In the genomic region with DNA sequence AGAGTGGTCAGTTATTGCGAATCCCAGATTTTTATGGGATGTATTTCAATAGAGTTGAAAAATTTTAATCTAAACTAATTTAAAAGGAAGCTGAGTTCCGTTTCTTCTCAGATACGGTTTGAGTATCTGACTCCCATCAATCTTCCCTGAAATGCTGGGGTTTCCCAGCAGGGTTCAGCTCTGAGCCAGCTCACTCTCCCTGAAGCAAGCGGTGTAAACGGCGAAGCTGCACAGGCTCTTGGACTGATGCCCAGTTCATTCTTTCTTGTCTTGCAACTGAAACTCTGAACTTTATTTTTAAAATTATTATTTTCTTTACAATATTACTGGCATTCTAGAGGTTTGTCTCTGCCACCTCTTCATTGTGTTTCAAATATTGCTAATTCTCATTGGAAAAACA, we compare ENCODE assay signal across 18 mouse cellular contexts. TPM values are rescaled to one million over a fixed set of nuclear protein-coding genes. Genes with fewer than 3 reads are reported as not detected.
DNase-seq lines count a peak whose midpoint lies in the region; ATAC-seq and TF ChIP-seq lines count a peak whose summit lies in the region.
"Had no signal": no experiment of that assay in that cellular context is flagged by ENCODE, and none has a peak within 500 bp of the region (broad histone marks: within the 10 kb centered on the region; RNA-seq: fewer than 3 reads in every experiment).

No protein-coding gene starts in this region.

- no peaks in the 10 kb centered on the region for H3K9me3 ChIP-seq in forebrain, postnatal 0 days (ENCODE audit: low read length)
- H3K9me3 ChIP-seq in forebrain, embryonic 12.5 days = no peaks in the 10 kb centered on the region
- no peaks in the 10 kb centered on the region for H3K9me3 ChIP-seq in limb, embryonic 14.5 days (ENCODE audit: control insufficient read depth, low read length)
- no peaks in the 10 kb centered on the region for H3K9me3 ChIP-seq in limb, embryonic 10.5 days (replicated peaks)
- H3K9me3 ChIP-seq: neural tube, embryonic 15.5 days had no signal

- ATAC-seq in forebrain, postnatal 0 days = no peak
- ATAC-seq in forebrain, embryonic 12.5 days (ENCODE audit: low FRiP score) = no peak
- ATAC-seq in limb, embryonic 14.5 days (ENCODE audit: low FRiP score, low read depth) = no peak
- ATAC-seq in granulocyte monocyte progenitor cell, adult 5-6 weeks (replicated peaks; ENCODE audit: poor library complexity, severe bottlenecking) = no peak
- ATAC-seq: hindbrain, embryonic 16.5 days had no signal

- no peak for TF ChIP-seq POLR2A in limb, embryonic 14.5 days (IDR thresholded peaks at IDR 0.05; ENCODE audit: borderline replicate concordance, extremely low read depth, insufficient read depth, insufficient read length)

- peak; percentile 32 for DNase-seq in forebrain, postnatal 0 days
- DNase-seq in limb, embryonic 14.5 days (ENCODE audit: low spot score) = peak; percentile 64
- no peak for DNase-seq in limb, embryonic 10.5 days (ENCODE audit: low spot score)
- peak; percentile 14 for DNase-seq in NIH3T3 (ENCODE audit: low read depth)
- peak; percentile 47 to 51 for DNase-seq in adrenal gland, postnatal 36 days
- DNase-seq in layer of hippocampus, adult 11-12 months (ENCODE audit: low spot score) = no peak
- DNase-seq: cerebellum, postnatal 25 days; layer of hippocampus, adult 9-11 months; thymus, adult 18-20 months had no signal

- no peak overlapping the region for H3K4me2 ChIP-seq in forebrain, postnatal 0 days (ENCODE audit: low read depth)
- H3K4me2 ChIP-seq in forebrain, embryonic 12.5 days = no peak overlapping the region
- H3K4me2 ChIP-seq in limb, embryonic 14.5 days (replicated peaks; ENCODE audit: low read depth, low read length, severe bottlenecking) = no peak overlapping the region
- H3K4me2 ChIP-seq: midbrain, embryonic 12.5 days; neural tube, embryonic 15.5 days had no signal

- no peak overlapping the region for H3K4me3 ChIP-seq in forebrain, postnatal 0 days (ENCODE audit: low read depth, low read length)
- H3K4me3 ChIP-seq in forebrain, embryonic 12.5 days (replicated peaks) = no peak overlapping the region
- no peak overlapping the region for H3K4me3 ChIP-seq in limb, embryonic 14.5 days (replicated peaks; ENCODE audit: low read length)
- H3K4me3 ChIP-seq in limb, embryonic 10.5 days = no peak overlapping the region
- H3K4me3 ChIP-seq: midbrain, embryonic 12.5 days; neural tube, embryonic 15.5 days had no signal

- 0 out of 2 replicates have a peak, but pooled peaks have one; percentile 3 for TF ChIP-seq CTCF in forebrain, postnatal 0 days (IDR thresholded peaks at IDR 0.05; ENCODE audit: low read depth)

- 26% methylated on average over 6 of the region's 6 CpGs for whole genome bisulfite sequencing in forebrain, postnatal 0 days
- WGBS in forebrain, embryonic 12.5 days = 67% methylated on average over 6 of the region's 6 CpGs
- 30% methylated on average over 6 of the region's 6 CpGs for WGBS in limb, embryonic 14.5 days
- WGBS in limb, embryonic 10.5 days = 75% methylated on average over 6 of the region's 6 CpGs

- H3K4me1 ChIP-seq in forebrain, postnatal 0 days (ENCODE audit: insufficient read depth) = no peaks in the 10 kb centered on the region
- H3K4me1 ChIP-seq in forebrain, embryonic 12.5 days = no peaks in the 10 kb centered on the region
- no peaks in the 10 kb centered on the region for H3K4me1 ChIP-seq in limb, embryonic 14.5 days (ENCODE audit: control insufficient read depth, insufficient read depth, low read length)
- no peaks in the 10 kb centered on the region for H3K4me1 ChIP-seq in limb, embryonic 10.5 days
- H3K4me1 ChIP-seq: midbrain, embryonic 12.5 days had no signal

- no peaks in the 10 kb centered on the region for H3K27me3 ChIP-seq in forebrain, postnatal 0 days (ENCODE audit: insufficient read depth, low read length)
- H3K27me3 ChIP-seq in forebrain, embryonic 12.5 days = no peaks in the 10 kb centered on the region
- H3K27me3 ChIP-seq in limb, embryonic 14.5 days (ENCODE audit: control insufficient read depth, insufficient read depth, low read length) = no peaks in the 10 kb centered on the region
- no peaks in the 10 kb centered on the region for H3K27me3 ChIP-seq in limb, embryonic 10.5 days (ENCODE audit: low read depth, poor library complexity, severe bottlenecking)
- H3K27me3 ChIP-seq: CH12.LX; midbrain, embryonic 12.5 days; neural tube, embryonic 15.5 days had no signal

- no peak overlapping the region for H3K27ac ChIP-seq in forebrain, postnatal 0 days (ENCODE audit: low read depth, low read length)
- H3K27ac ChIP-seq in forebrain, embryonic 12.5 days = no peak overlapping the region
- H3K27ac ChIP-seq in limb, embryonic 14.5 days (replicated peaks; ENCODE audit: low read depth, low read length) = no peak overlapping the region
- no peak overlapping the region for H3K27ac ChIP-seq in limb, embryonic 10.5 days
- H3K27ac ChIP-seq: midbrain, embryonic 12.5 days; neural tube, embryonic 15.5 days had no signal

- H3K36me3 ChIP-seq in forebrain, postnatal 0 days (ENCODE audit: insufficient read depth) = no peaks in the 10 kb centered on the region
- H3K36me3 ChIP-seq in forebrain, embryonic 12.5 days (replicated peaks) = no peaks in the 10 kb centered on the region
- H3K36me3 ChIP-seq in limb, embryonic 14.5 days (ENCODE audit: control insufficient read depth, insufficient read depth, low read length) = no peaks in the 10 kb centered on the region
- H3K36me3 ChIP-seq in limb, embryonic 10.5 days = no peaks in the 10 kb centered on the region
- H3K36me3 ChIP-seq: midbrain, embryonic 12.5 days; neural tube, embryonic 15.5 days had no signal

- H3K9ac ChIP-seq in forebrain, postnatal 0 days = no peak overlapping the region
- no peak overlapping the region for H3K9ac ChIP-seq in forebrain, embryonic 12.5 days
- no peak overlapping the region for H3K9ac ChIP-seq in limb, embryonic 14.5 days (ENCODE audit: low read depth, low read length, severe bottlenecking)
- H3K9ac ChIP-seq: midbrain, embryonic 12.5 days; neural tube, embryonic 15.5 days had no signal

RNA-seq across cellular contexts. Expression of a gene that starts 2.0 kb away (rescaled TPM):
- total RNA-seq in forebrain, postnatal 0 days (2014; rRNA removed) = not detected in 2 replicates
- 0.04 and 0.06 TPM in 2 replicates for polyA plus RNA-seq in forebrain, postnatal 0 days (2015; fragmentation: Nextera tagmentation; extraction: Ambion mirVana)
- polyA plus RNA-seq in forebrain, embryonic 12.5 days (2016; fragmentation: Nextera tagmentation; extraction: Ambion mirVana) = not detected in 2 replicates
- 0.01 TPM in 2 replicates for polyA plus RNA-seq in limb, embryonic 14.5 days (2012; rRNA removed)
- polyA plus RNA-seq in limb, embryonic 14.5 days (2014; fragmentation: Nextera tagmentation; extraction: Ambion mirVana) = not detected in 2 replicates
- not detected in 2 replicates for polyA plus RNA-seq in limb, embryonic 10.5 days (2016; fragmentation: Nextera tagmentation; extraction: Ambion mirVana)
- under 1 TPM in 1 of 2 experiments, not detected in 1; 0.49 TPM for total RNA-seq in adrenal gland, postnatal 36 days (2021)
- total RNA-seq in granulocyte monocyte progenitor cell, adult 5-6 weeks (2014; fragmentation: Nextera tagmentation) = not detected in 2 replicates
- total RNA-seq in granulocyte monocyte progenitor cell, adult 5-6 weeks (2017) = not detected in 2 replicates
- total RNA-seq: CH12.LX had no signal
- polyA plus RNA-seq: gonadal fat pad, adult 2 months; heart, embryonic 16.5 days; lung, embryonic 16.5 days had no signal

Comparison
In these comparisons a context has a peak if more than half of its experiments do, and no peak if none do; other contexts are left out.
1. DNase-seq: peak in forebrain, postnatal 0 days (single experiment), limb, embryonic 14.5 days (single experiment), NIH3T3 (single experiment) and adrenal gland, postnatal 36 days (2 of 2); none in limb, embryonic 10.5 days (single experiment) and layer of hippocampus, adult 11-12 months (single experiment).